Mouse (Mus musculus): ENCODE data around the gene Rcan3. TPM values are rescaled to one million over a fixed set of nuclear protein-coding genes. Genes with fewer than 3 reads are reported as not detected.

The Rcan3 gene
- polyA plus RNA-seq (2012; rRNA removed): 11.4 and 14.1 TPM in 2 replicates

GRCm38 (mm10) chr4:135433443-135434394, at the start of gene Rcan3:
TSS of gene Rcan3 (minus strand) at chr4:135433853.
- DNase-seq (ENCODE audit: low read depth): no peak

- DNase-seq (ENCODE audit: low read depth): no peak
These were observed 46.7 kb upstream of the Rcan3 start for GRCm38 (mm10) chr4:135480370-135480769.

GRCm38 (mm10) chr4:135477851-135478250, 44.2 kb upstream of the Rcan3 start:
- no peak for DNase-seq (ENCODE audit: low read depth)

- no peak for DNase-seq (ENCODE audit: low read depth)
These were observed 29.8 kb upstream of the Rcan3 start for GRCm38 (mm10) chr4:135463406-135463805.

GRCm38 (mm10) chr4:135453572-135453971, 19.9 kb upstream of the Rcan3 start:
- DNase-seq (ENCODE audit: low read depth): no peak

DNA sequence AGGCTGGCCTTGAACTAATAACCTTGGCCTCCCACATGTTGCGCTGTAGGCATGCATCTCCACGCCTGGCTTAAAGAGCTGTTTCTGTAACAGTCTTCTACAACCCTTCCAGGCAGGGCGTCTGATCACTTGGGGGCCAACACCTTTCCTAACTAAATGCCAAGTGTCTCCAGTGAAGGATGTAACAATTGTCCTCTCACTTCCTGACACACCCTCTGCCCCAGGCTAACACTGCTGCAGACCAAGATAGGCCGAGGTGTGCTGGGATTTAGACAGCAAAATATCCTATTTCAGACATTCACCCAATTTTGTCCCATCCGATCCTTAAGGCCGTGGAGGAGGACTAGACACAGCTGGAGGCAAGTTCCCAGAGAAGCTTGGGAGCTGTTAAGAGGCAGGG, 19.5 kb upstream of the Rcan3 start:
- DNase-seq (ENCODE audit: low read depth): no peak

GRCm38 (mm10) chr4:135451360-135452015, 17.8 kb upstream of the Rcan3 start:
- no peak for DNase-seq (ENCODE audit: low read depth)

DNA sequence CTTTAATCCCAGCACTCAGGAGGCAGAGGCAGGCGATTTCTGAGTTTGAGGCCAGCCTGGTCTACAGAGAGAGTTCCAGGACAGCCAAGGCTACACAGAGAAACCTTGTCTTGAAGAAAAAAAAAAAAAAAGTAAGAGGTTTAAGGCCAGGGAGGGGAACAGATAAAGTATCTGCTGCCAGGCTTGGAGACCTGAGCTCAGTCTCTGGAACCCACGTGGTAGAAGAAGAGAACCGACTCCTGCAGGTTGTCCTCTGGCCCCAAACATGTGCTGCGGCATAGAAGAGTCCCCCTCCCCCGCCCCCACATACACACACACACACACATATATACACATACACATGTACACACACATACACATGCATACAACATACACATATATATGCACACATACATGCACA, 8.8 kb upstream of the Rcan3 start:
- no peak for DNase-seq (ENCODE audit: low read depth)

DNA sequence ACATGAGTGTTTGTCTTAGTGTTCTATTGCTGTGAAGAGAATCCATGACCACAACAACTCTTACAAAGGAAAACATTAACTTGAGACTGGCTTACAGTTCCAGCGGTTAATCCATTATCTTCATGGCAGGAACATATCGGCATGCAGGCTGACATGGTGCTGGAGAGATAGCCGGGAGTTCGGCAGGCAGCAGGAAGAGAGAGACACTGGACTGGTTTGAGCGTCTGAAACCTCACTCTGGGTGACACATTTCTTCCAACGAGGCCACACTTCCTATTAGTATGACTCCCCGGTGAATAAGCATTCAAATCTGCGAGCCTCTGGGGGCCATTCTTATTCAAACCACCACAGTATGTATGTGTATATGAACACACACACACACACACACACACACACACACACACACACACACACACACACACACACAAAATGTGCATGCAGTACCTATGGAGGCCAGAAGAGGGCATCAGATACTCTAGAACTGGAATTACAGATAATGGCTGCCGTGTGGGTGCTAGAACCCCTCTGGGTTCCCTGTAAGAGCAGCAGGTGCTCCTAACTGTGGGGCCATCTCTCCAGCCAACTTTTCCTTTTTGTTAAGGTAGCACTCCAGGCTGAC, 6.4 kb upstream of the Rcan3 start:
- DNase-seq (ENCODE audit: low read depth): no peak

DNA sequence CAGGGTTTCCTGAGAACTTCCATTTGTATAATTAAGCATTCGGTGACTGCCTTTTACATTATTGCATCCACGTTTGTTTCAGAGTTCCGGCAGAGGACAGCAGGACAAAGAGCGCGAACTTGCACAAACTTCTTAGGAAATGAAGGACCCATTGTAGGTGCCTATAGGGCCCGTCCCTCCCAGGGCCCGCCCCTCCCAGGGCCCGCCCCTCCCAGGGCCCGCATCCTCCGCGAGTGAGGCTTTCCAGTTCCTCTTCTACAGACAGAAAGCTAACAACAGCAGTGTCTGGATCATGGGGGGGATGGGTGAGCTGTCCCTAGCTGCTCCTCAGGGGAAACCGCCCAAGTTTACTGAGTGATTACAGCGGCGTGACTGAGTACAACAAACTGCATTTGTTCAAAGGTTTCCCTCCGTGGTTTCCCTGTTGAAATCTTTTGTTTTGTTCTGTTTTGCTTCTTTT, 5.6 kb upstream of the Rcan3 start:
- DNase-seq (ENCODE audit: low read depth): no peak

DNA sequence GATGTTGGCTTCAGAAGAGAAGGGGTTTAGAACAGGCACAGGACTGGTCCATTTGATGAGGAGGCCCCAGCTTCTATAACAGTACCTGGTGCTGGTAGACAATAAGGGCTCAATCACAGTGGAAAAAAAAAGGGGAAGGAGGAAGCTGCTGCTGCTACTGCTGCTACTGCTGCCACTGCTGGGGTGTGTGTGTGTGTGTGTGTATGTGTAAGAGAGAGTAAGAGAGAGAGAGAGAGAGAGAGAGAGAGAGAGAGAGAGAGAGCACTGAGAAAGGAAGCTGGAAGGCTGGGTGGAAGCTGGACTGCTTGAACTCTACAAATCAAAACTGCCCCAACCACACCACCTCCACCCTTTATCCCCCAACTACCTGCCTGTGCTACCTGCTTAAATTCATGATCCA, 4.3 kb upstream of the Rcan3 start:
- no peak for DNase-seq (ENCODE audit: low read depth)

- no peak for DNase-seq (ENCODE audit: low read depth)
These were observed 2.6 kb upstream of the Rcan3 start for GRCm38 (mm10) chr4:135436291-135436690.

GRCm38 (mm10) chr4:135434395-135434789, 739 bp upstream of the Rcan3 start:
- no peak for DNase-seq (ENCODE audit: low read depth)

- DNase-seq (ENCODE audit: low read depth): no peak
These were observed 589 bp downstream of the Rcan3 start for GRCm38 (mm10) chr4:135433086-135433442.

GRCm38 (mm10) chr4:135429990-135430760, 3.5 kb downstream of the Rcan3 start:
- DNase-seq (ENCODE audit: low read depth): no peak

DNA sequence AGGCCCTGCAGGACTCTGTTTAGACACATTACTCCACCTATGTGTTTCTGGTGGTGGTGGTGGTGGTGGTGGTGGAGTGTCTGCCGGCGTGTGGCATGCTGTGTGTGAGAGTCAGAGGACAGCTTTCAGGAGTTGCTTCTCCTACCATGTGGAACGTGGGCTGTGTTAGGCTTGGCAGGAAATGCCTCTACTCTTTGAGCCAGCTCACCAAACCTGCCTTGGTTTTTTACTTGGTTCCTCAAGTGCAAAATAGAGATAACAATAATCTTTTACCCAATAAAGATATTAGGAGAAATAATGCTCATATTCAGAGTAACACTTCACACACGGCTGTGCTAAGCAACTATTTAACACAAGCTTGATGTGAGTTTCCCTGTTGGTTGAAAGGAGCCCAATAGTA, 4.3 kb downstream of the Rcan3 start:
- no peak for DNase-seq (ENCODE audit: low read depth)

- DNase-seq (ENCODE audit: low read depth): no peak
These were observed 7.1 kb downstream of the Rcan3 start for GRCm38 (mm10) chr4:135426587-135426986.

- DNase-seq (ENCODE audit: low read depth): no peak
These were observed 8.0 kb downstream of the Rcan3 start for GRCm38 (mm10) chr4:135425625-135426024.

DNA sequence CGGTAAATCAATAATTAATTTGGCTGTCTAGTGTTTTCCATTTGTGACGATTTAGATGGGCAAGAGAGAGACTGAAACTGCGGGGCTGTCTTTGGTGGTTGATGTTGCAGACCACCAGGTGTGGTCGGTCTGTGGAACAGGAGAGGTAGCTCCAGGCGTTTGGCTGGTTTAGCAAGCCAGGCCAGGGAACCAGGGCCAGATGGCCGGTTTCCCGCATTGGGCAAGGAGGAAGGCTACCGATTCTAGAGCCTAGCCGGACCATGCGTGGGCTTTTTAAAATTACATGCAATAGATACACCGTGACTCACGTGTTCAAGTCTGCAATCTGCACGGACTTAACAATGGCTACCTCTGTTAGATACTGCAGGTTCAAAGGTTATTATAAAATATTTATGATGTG, 12.7 kb downstream of the Rcan3 start:
- DNase-seq (ENCODE audit: low read depth): no peak

- no peak for DNase-seq (ENCODE audit: low read depth)
These were observed 13.2 kb downstream of the Rcan3 start for GRCm38 (mm10) chr4:135420416-135420815.

- DNase-seq (ENCODE audit: low read depth): no peak
These were observed 13.7 kb downstream of the Rcan3 start for GRCm38 (mm10) chr4:135419996-135420395.

GRCm38 (mm10) chr4:135416367-135416766, 17.3 kb downstream of the Rcan3 start:
- DNase-seq (ENCODE audit: low read depth): no peak
